Mouse (Mus musculus) lung, adult 2 months (tissue): Measurements from ENCODE around the gene Maml3. TPM values are rescaled to one million over a fixed set of nuclear protein-coding genes. Genes with fewer than 3 reads are reported as not detected.
A peak's percentile ranks its signal among the peaks of the same experiment; 100 is the strongest.

Experiments
- DNase-seq: peaks from one replicate; pipeline ENCODE4 v3.0.0; 2022
- H3K4me1 ChIP-seq: fragments of 200-500 bp; 2 replicates; pipeline ENCODE4 v1.6.1; 2011; ENCODE audit warnings: low read length; ENCODE audit not compliant: control insufficient read depth, insufficient read depth
- H3K4me3 ChIP-seq: fragments of 200-500 bp; replicated peaks from 2 replicates; pipeline ENCODE3; 2011; ENCODE audit warnings: low read depth, mild to moderate bottlenecking, control low read depth, low read length; ENCODE audit errors: extremely low read depth
- CTCF ChIP-seq: fragments of 200-500 bp; IDR thresholded peaks from 2 replicates; pipeline ENCODE4 v1.5.1; 2011; ENCODE audit warnings: mild to moderate bottlenecking, low read length, control low read depth; ENCODE audit not compliant: insufficient read depth
- POLR2A ChIP-seq: fragments of 200-500 bp; IDR thresholded peaks from 2 replicates; pipeline ENCODE4 v1.6.1; 2011; ENCODE audit warnings: low read depth, mild to moderate bottlenecking, control low read depth, low read length, borderline replicate concordance; ENCODE audit errors: extremely low read depth
- WGBS: fragments of 180-500 bp; shearing (Covaris S2); methylation state at CpG from one replicate; pipeline ENCODE4 v1.1.7; 2018; 5-methylcytosine and 5-hydroxymethylcytosine counted together
- polyA plus RNA-seq: library from polyadenylated mRNA; depleted of rRNA; stranded (reverse); fragments of >200 nt; gene quantifications from 2 replicates; pipeline ENCODE4 v1.2.3, GENCODE M21; 2012

Gene Maml3
- polyA plus RNA-seq, 1 experiment = 11.2 TPM

DNA sequence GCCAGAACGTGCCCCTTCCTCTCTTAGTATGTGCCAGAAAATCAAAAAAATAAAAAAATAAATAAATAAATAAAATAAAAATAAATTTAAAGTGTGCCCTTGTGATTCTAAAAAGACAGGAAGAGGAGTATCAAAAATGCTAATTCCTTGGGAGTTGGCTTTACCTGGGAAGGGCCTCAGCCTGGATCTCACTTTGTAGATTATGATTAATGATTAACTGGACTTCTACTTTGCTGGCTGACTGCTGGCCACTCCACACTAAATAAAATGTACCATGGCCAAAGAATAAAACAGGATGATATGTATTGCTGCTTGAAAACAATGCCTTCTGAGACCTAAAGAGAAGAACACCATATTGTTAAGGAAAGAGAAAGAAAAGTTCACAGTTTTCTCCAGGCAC lies 5.6 kb downstream of the Maml3 start:
- no peaks in the 10 kb centered on the region for H3K4me1 ChIP-seq
- no peak for TF ChIP-seq POLR2A
- TF ChIP-seq CTCF = no peak
- no peak for DNase-seq
- no peak overlapping the region for H3K4me3 ChIP-seq
- WGBS = 75% methylated on average over 1 of the region's 1 CpGs

DNA sequence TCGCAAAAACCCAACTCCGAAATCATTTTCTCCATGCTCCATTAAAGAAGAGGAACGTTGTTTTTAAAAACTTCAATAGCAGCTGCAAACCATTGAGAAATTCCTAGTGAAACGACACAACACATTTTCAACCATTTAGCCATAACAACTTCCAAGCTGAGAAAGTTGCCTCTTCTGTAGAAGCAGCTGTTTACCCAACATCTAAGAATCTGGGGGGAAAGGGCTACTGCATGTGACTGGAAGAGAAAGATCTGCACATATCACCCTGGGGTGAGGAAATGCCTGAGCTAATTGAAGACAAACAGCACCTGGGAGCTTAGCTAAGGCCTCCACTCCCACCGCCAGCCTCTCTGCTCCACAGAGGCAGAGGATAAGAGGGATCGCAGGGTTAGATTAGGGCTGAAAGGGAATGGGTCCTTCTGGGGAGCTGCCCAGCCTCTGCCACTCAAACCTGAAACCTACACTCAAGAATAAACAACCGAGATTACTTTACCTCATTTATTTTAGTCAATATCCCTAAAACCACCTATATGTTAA lies 13.5 kb downstream of the Maml3 start:
- WGBS = 49% methylated on average over 7 of the region's 7 CpGs
- peaks cover 6% of the 10 kb centered on the region; the same call in 1 of the 2 replicates for H3K4me1 ChIP-seq
- H3K4me3 ChIP-seq = no peak overlapping the region
- no peak for DNase-seq
- no peak for TF ChIP-seq POLR2A
- no peak for TF ChIP-seq CTCF

DNA sequence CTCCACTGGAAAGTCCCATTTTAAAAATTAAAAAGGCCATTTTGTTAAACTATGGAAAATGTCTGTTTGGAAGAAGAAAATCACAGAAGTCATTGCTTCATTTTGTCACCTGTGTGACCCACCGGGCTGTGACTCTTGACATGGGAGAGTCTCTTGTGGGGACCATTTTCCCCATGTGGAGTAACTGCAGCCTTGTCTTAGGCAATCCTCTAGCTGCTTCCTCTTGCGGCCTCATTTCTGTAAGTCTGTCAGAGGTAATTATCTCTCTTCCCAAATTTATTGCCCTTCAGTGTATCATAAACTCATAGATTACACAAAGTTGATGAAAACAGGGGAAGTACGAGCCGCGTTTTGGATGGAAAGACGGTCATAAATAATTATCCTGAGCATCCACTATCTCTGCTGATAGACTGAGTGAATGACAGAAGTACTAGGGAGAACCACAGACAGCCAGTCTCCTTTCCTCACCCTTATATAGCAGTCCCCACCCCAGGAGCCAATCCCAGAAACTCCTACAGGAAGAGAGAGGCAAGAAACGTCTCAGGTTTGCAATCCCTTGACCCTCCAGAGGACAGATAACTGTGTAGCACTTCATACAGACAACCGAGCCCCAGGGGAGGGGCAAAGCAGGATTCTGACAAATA lies 14.5 kb downstream of the Maml3 start:
- no peak for DNase-seq
- 59% methylated on average over 8 of the region's 8 CpGs for WGBS
- no peak overlapping the region for H3K4me3 ChIP-seq
- TF ChIP-seq POLR2A (no peak), CTCF (no peak)
- H3K4me1 ChIP-seq = peaks cover 6% of the 10 kb centered on the region; the same call in 1 of the 2 replicates

DNA sequence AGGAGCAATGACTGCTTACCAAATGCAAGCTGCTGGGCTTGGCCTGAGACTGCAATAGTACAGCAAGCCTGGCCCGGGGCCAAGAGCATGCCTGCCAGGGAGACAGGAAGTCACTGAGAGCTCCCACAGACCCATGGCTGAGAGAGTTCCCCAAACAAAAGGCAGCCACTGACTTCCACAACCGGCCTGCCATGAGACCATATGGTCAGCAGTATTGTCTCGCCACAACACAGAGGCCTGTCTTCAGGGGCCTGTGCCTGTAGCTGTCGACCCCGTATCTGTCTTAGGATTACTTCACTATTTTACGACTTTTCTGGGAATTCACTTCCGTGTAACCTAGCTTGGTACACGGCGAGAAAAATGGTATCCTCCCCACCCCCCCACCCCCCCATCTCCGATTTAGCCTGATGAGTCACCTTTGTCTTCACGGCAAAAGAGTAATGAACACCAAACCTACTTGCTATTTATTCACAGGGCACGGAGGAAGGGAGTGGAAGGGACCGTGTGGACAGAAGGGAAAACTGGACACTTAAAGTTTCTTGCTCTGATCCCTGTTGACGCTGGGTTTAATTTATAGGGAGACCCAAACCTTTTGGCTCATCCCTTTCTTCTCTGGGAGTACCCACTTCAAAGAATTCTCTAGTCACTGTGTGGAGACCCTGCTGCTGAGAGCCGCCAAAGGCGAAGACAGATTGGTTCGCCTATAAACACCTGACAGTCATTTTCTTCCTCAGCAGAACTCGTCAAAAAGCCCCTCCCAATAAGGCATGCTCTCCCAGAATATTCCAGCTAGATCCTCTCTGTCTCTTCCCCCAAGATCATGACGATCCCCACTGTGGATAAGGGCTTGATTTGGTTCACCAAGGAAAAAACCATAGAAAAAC lies 16.2 kb downstream of the Maml3 start:
- H3K4me1 ChIP-seq = peaks cover 6% of the 10 kb centered on the region; the same call in 1 of the 2 replicates
- DNase-seq = peak; percentile 92
- peak overlapping the region; percentile 52 for H3K4me3 ChIP-seq
- TF ChIP-seq POLR2A (peak; percentile 44; the same call in 1 of the 2 replicates), CTCF (no peak)
- WGBS = 14% methylated on average over 19 of the region's 19 CpGs

DNA sequence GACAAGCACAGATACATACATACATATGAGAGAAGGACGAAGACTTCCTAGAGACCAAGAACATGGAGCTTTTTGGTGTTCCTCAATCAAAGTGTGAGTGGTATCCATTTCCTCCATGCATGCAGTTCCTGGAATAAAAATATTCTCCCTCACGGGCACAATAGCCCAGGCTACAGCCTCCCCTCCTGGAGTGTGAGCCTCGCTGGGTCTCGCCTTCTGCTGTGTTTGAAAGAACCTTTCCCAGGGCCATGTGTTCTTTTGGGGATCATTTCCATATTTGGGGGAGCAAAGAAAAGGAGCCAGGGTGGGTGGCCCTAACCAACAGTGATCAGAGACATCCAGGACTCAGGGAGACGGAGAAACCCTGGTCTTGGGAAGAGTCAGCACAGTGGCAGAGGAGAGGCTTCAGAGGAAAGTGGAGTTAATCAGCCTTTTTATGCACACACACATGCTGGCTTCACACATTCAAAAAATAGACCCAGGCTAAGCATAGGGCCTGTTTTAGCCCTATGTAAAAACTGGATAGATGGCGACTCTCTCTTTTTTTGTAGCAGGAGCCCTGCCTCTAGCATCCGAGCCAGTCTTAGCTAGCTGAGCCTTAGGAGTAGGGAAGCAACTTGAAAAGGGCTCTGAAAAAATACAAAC lies 17.1 kb downstream of the Maml3 start:
- WGBS = 74% methylated on average over 7 of the region's 7 CpGs
- TF ChIP-seq POLR2A (no peak), CTCF (no peak)
- no peak for DNase-seq

DNA sequence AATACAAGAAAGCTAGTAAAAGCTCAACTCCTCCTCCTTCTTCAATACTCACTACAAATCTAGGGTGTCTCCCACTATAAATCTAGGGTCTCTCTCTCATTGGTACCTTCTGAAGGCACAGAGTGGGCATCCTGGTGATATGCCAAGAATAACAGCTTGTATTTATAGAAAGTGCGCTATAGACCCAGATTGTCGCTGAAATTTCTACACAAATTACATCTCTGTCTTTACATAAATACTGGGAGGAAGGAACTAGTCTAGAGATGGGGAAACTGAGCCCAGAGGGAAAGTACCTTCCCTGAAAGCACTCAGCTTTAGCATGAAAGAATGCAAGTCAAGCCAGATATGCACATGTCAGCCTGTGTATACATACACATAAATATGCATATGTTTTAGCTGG lies 26.1 kb downstream of the Maml3 start:
- H3K4me3 ChIP-seq = no peak overlapping the region
- 81% methylated on average over 2 of the region's 2 CpGs for WGBS
- DNase-seq = no peak
- TF ChIP-seq POLR2A (no peak), CTCF (no peak)
- H3K4me1 ChIP-seq = no peaks in the 10 kb centered on the region

More for the DNA sequence above, 17.1 kb downstream of the Maml3 start:
- Histone ChIP-seq H3K4me3 (no peak overlapping the region), H3K4me1 (peaks cover 6% of the 10 kb centered on the region; the same call in 1 of the 2 replicates)

DNA sequence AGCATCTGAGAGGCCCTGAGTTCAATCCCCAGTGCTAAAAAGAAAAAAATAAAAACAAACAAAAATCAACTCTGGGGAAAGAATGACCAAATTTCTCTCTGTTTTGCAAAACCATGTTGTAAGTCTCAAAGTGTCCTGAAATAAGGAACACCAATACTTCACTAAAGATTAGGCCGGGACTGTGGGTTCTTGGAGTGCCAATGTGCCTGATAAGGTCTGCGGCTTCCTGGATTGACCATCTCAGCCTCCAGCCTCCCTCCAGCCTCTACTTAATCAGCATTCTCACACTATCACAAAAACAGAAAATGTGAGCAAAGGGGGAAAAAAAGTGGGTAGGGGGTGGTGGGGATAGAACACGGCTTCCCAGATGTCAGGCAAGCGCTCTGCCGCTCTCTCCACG lies 30.9 kb downstream of the Maml3 start:
- Histone ChIP-seq H3K4me3 (no peak overlapping the region), H3K4me1 (no peaks in the 10 kb centered on the region)
- no peak for DNase-seq
- TF ChIP-seq CTCF = no peak
- no peak for TF ChIP-seq POLR2A
- WGBS = 84% methylated on average over 6 of the region's 6 CpGs

DNA sequence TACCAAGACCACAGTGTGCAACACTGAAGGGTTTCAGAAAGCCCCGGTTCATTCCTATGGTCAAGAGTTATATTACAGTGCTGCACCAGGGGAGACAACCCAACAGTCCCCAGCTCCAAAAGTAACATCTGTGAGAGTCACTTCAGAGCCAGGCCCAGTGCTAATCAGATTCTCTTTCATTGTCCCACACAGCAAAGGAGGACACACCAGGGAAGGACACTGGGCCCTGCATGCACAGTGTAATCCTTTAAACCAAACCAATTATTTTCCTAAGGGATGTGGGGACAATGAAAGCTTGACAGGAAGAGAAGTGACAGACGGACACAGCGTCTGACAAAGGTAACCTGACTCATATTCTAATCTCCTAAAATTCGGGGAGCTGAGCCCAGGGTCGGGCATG lies 32.9 kb downstream of the Maml3 start:
- Histone ChIP-seq H3K4me1 (no peaks in the 10 kb centered on the region), H3K4me3 (no peak overlapping the region)
- DNase-seq = no peak
- no peak for TF ChIP-seq CTCF
- no peak for TF ChIP-seq POLR2A
- 64% methylated on average over 5 of the region's 5 CpGs for WGBS

DNA sequence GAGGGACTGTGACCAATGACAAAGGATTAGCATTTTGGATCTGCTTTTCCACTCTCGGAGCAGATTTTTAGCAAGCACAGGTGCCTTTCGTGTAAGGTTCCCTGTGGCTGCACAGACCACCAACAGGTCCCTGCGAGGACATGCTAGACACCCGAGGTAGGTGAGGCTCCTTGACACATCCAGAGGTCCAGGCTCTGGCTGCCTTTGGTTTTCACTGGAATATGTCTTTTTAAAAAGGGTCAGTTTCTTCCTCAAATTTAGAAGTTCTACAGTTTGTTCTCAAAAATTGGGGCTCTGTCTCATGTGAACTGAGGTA lies 34.8 kb downstream of the Maml3 start:
- 17% methylated on average over 4 of the region's 4 CpGs for WGBS
- no peak for DNase-seq
- TF ChIP-seq POLR2A (no peak), CTCF (no peak)
- H3K4me3 ChIP-seq = peak overlapping the region; percentile 69
- no peaks in the 10 kb centered on the region for H3K4me1 ChIP-seq
